Mouse (Mus musculus) myocyte (in vitro differentiated cells): Measurements from ENCODE around the gene Ccnt2. TPM values are rescaled to one million over a fixed set of nuclear protein-coding genes. Genes with fewer than 3 reads are reported as not detected.

Experiments used
- H3K27me3 ChIP-seq: one replicate; pipeline ENCODE4 v1.6.1; 2011; ENCODE audit not compliant: control insufficient read depth, insufficient read depth, insufficient read length
- H3K36me3 ChIP-seq: one replicate; pipeline ENCODE4 v1.6.1; 2011; ENCODE audit not compliant: control insufficient read depth, insufficient read depth
- H3K4me2 ChIP-seq: one replicate; pipeline ENCODE4 v1.6.1; 2011; ENCODE audit warnings: low read depth, control low read depth
- H3K4me3 ChIP-seq: one replicate; pipeline ENCODE4 v1.5.1; 2011; ENCODE audit warnings: mild to moderate bottlenecking, control low read depth, moderate library complexity
- H3K79me2 ChIP-seq: one replicate; pipeline ENCODE4 v1.6.1; 2011; ENCODE audit not compliant: control insufficient read depth, insufficient read depth
- H3ac ChIP-seq: one replicate; pipeline ENCODE4 v1.6.1; 2011; ENCODE audit not compliant: control insufficient read depth, insufficient read length
- CEBPB ChIP-seq: IDR thresholded peaks from 2 replicates; pipeline ENCODE4 v1.6.1; 2011; ENCODE audit warnings: mild to moderate bottlenecking, moderate library complexity; ENCODE audit not compliant: poor library complexity, insufficient read depth, severe bottlenecking
- E2F4 ChIP-seq: IDR thresholded peaks from one replicate; pipeline ENCODE4 v1.6.1; 2011; ENCODE audit warnings: mild to moderate bottlenecking, control low read depth, moderate library complexity; ENCODE audit not compliant: insufficient read depth
- MAX ChIP-seq: IDR thresholded peaks from one replicate; pipeline ENCODE4 v1.6.1; 2011; ENCODE audit warnings: low read depth, mild to moderate bottlenecking, control low read depth
- MYOD1 ChIP-seq, 3 experiments: IDR thresholded peaks; one replicate each; pipeline ENCODE4 v1.6.1; 2011; ENCODE audit warnings: control low read depth in 2 of 3, low read depth in 2 of 3, mild to moderate bottlenecking in 2 of 3, moderate library complexity in 1 of 3; ENCODE audit not compliant: insufficient read length in 2 of 3, control insufficient read depth in 1 of 3
- MYOG ChIP-seq, 3 experiments: IDR thresholded peaks; one replicate each; pipeline ENCODE4 v1.6.1; 2011; ENCODE audit warnings: control low read depth in 2 of 3, low read depth in 2 of 3, mild to moderate bottlenecking in 2 of 3; ENCODE audit not compliant: insufficient read length in 2 of 3, control insufficient read depth in 1 of 3, insufficient read depth in 1 of 3
- POLR2A ChIP-seq: IDR thresholded peaks from one replicate; pipeline ENCODE4 v1.6.1; 2011; ENCODE audit warnings: low read depth, mild to moderate bottlenecking, control low read depth, moderate library complexity; ENCODE audit not compliant: insufficient read length
- POLR2AphosphoS2 ChIP-seq: IDR thresholded peaks from one replicate; pipeline ENCODE4 v1.6.1; 2011; ENCODE audit warnings: low read depth, control low read depth; ENCODE audit not compliant: insufficient read length
- REST ChIP-seq: IDR thresholded peaks from one replicate; pipeline ENCODE4 v1.6.1; 2011; ENCODE audit warnings: mild to moderate bottlenecking, control low read depth, moderate library complexity; ENCODE audit not compliant: insufficient read depth, insufficient read length
- SRF ChIP-seq: IDR thresholded peaks from one replicate; pipeline ENCODE4 v1.6.1; 2011; ENCODE audit warnings: low read depth; ENCODE audit not compliant: control insufficient read depth, insufficient read length
- TCF12 ChIP-seq: IDR thresholded peaks from one replicate; pipeline ENCODE4 v1.6.1; 2011; ENCODE audit warnings: mild to moderate bottlenecking, control low read depth; ENCODE audit not compliant: poor library complexity, insufficient read depth, severe bottlenecking
- TCF3 ChIP-seq: IDR thresholded peaks from one replicate; pipeline ENCODE4 v1.6.1; 2011; ENCODE audit warnings: low read depth, control low read depth; ENCODE audit not compliant: insufficient read length
- USF1 ChIP-seq: IDR thresholded peaks from one replicate; pipeline ENCODE4 v1.6.1; 2011; ENCODE audit warnings: low read depth, mild to moderate bottlenecking, control low read depth, moderate library complexity
- polyA plus RNA-seq: library from polyadenylated mRNA; unstranded; fragments of >200 nt; fragmentation: generic; extraction: Trizol; gene quantifications from one replicate; pipeline ENCODE4 v1.2.1, GENCODE M21; 2012; ENCODE audit warnings: missing spikeins

Ccnt2 gene
- polyA plus RNA-seq, result 9.0 TPM

GRCm38 (mm10) chr1:127773803-127774500 lies at the start of gene Ccnt2:
TSS of gene Ccnt2 (plus strand) at chr1:127774164.
- TF ChIP-seq USF1 (no peak), TCF12 (no peak), POLR2A (peak; percentile 88), MYOD1 (IDR thresholded peaks at IDR 0.05; ENCODE audit: control insufficient read depth in 1 of 3, insufficient read length in 2 of 3, low read depth in 2 of 3) (peak in 1 of 3 experiments; percentile 37), MYOG (IDR thresholded peaks at IDR 0.05; ENCODE audit: control insufficient read depth in 1 of 3, insufficient read depth in 1 of 3, insufficient read length in 2 of 3, low read depth in 2 of 3) (peak in 1 of 3 experiments; percentile 17), POLR2AphosphoS2 (peak; percentile 90)
- Histone ChIP-seq H3K79me2 (peaks cover 59% of the 10 kb centered on the region), H3ac (peak within 1 kb of the TSS; percentile 89), H3K27me3 (no peaks in the 10 kb centered on the region), H3K4me3 (peak within 1 kb of the TSS; percentile 95), H3K4me2 (peak within 1 kb of the TSS; percentile 90), H3K36me3 (no peaks in the 10 kb centered on the region)

- no peak within 1 kb of the TSS for H3K4me3 ChIP-seq
- H3K36me3 ChIP-seq, result no peaks in the 10 kb centered on the region
- no peaks in the 10 kb centered on the region for H3K79me2 ChIP-seq
- H3K4me2 ChIP-seq, result no peak within 1 kb of the TSS
- H3ac ChIP-seq, result no peak within 1 kb of the TSS
- H3K27me3 ChIP-seq, result no peaks in the 10 kb centered on the region
- TF ChIP-seq USF1, result no peak
Observed at GRCm38 (mm10) chr1:127729096-127729495, 44.9 kb upstream of the Ccnt2 start, which contains the start of gene Acmsd. TSS of gene Acmsd (plus strand) at chr1:127729413.

GRCm38 (mm10) chr1:127731086-127731485 lies 42.9 kb upstream of the Ccnt2 start:
- Histone ChIP-seq H3K4me3 (no peak overlapping the region), H3K4me2 (no peak overlapping the region), H3K79me2 (no peaks in the 10 kb centered on the region), H3K27me3 (no peaks in the 10 kb centered on the region), H3ac (no peak overlapping the region), H3K36me3 (no peaks in the 10 kb centered on the region)
- TF ChIP-seq REST (no peak), USF1 (no peak), POLR2AphosphoS2 (no peak), E2F4 (no peak)

GRCm38 (mm10) chr1:127732435-127732834 lies 41.5 kb upstream of the Ccnt2 start:
- no peaks in the 10 kb centered on the region for H3K27me3 ChIP-seq
- H3K4me2 ChIP-seq, result no peak overlapping the region
- TF ChIP-seq CEBPB (no peak), SRF (no peak), POLR2AphosphoS2 (no peak), POLR2A (no peak)
- H3K36me3 ChIP-seq, result no peaks in the 10 kb centered on the region
- no peak overlapping the region for H3K4me3 ChIP-seq
- H3ac ChIP-seq, result no peak overlapping the region
- H3K79me2 ChIP-seq, result no peaks in the 10 kb centered on the region

GRCm38 (mm10) chr1:127732841-127733240 lies 41.1 kb upstream of the Ccnt2 start:
- H3K79me2 ChIP-seq, result no peaks in the 10 kb centered on the region
- no peak overlapping the region for H3ac ChIP-seq
- no peaks in the 10 kb centered on the region for H3K27me3 ChIP-seq
- TF ChIP-seq REST (no peak), SRF (no peak), POLR2AphosphoS2 (no peak), TCF12 (no peak), MAX (no peak), MYOG (IDR thresholded peaks at IDR 0.05; ENCODE audit: control insufficient read depth in 1 of 3, insufficient read depth in 1 of 3, insufficient read length in 2 of 3, low read depth in 2 of 3) (no peak), TCF3 (no peak), E2F4 (no peak), POLR2A (no peak), USF1 (no peak), MYOD1 (IDR thresholded peaks at IDR 0.05; ENCODE audit: control insufficient read depth in 1 of 3, insufficient read length in 2 of 3, low read depth in 2 of 3) (no peak), CEBPB (no peak)
- no peak overlapping the region for H3K4me3 ChIP-seq
- no peaks in the 10 kb centered on the region for H3K36me3 ChIP-seq
- no peak overlapping the region for H3K4me2 ChIP-seq

GRCm38 (mm10) chr1:127735356-127735755 lies 38.6 kb upstream of the Ccnt2 start:
- H3ac ChIP-seq, result no peak overlapping the region
- TF ChIP-seq TCF3 (no peak), MAX (no peak), SRF (no peak), USF1 (no peak), TCF12 (no peak), MYOD1 (IDR thresholded peaks at IDR 0.05; ENCODE audit: control insufficient read depth in 1 of 3, insufficient read length in 2 of 3, low read depth in 2 of 3) (no peak), E2F4 (no peak), REST (no peak), POLR2AphosphoS2 (no peak), POLR2A (no peak), CEBPB (no peak), MYOG (IDR thresholded peaks at IDR 0.05; ENCODE audit: control insufficient read depth in 1 of 3, insufficient read depth in 1 of 3, insufficient read length in 2 of 3, low read depth in 2 of 3) (no peak)
- H3K27me3 ChIP-seq, result no peaks in the 10 kb centered on the region
- H3K4me2 ChIP-seq, result no peak overlapping the region
- no peak overlapping the region for H3K4me3 ChIP-seq
- H3K79me2 ChIP-seq, result no peaks in the 10 kb centered on the region
- no peaks in the 10 kb centered on the region for H3K36me3 ChIP-seq
